Mouse (Mus musculus): Measurements from ENCODE around the gene Aire.

Gene Aire

DNA sequence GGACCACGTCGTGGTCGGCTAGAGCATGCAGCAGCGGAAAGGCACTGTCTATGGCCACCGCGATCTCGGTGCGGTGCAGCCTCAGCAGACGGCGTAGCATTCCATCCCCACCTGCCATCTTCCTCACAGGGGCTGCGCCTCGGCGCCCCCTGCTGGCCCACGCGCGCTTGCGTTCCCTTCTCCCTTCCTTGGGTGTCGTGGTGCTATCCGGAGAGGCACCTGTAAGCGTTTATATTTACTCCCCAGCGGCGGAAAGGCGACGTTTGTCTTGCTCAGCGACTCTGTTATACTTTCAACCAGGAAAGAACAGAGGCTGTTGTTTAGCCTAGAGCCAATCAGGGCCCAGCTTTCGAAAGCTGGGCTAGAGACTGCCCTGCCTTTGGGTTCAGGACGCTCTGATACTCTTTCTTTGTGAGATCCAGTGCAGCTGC lies at the start of gene Aire:
TSS of gene Aire (minus strand) at position 205 of the 431 bp plus-strand sequence.
- CTCF ChIA-PET: interaction anchor here (0.8 kb wide), 1 partner anchor 46 kb away, joined by 5 read pairs; no protein-coding TSS in a partner anchor

DNA sequence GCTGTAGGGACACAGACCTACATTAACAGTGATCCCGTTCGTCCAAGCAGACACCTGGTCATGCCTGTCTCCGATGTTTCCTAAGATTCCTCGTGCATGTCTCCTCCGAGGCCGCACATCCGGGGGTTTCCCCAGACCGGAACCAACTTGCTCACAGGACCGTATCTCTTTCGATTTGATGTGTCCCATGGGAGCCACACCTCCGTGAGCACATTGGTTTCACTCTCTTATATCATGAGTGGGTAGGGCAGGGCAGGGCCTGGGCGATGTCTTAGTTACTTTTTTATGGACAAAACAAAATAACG lies 49.3 kb upstream of the Aire start:
- CTCF ChIA-PET: interaction anchor here (0.5 to 1.2 kb wide), 3 partner anchors 16 to 370 kb away, joined by 3 to 5 read pairs (median 3); no protein-coding TSS in a partner anchor

DNA sequence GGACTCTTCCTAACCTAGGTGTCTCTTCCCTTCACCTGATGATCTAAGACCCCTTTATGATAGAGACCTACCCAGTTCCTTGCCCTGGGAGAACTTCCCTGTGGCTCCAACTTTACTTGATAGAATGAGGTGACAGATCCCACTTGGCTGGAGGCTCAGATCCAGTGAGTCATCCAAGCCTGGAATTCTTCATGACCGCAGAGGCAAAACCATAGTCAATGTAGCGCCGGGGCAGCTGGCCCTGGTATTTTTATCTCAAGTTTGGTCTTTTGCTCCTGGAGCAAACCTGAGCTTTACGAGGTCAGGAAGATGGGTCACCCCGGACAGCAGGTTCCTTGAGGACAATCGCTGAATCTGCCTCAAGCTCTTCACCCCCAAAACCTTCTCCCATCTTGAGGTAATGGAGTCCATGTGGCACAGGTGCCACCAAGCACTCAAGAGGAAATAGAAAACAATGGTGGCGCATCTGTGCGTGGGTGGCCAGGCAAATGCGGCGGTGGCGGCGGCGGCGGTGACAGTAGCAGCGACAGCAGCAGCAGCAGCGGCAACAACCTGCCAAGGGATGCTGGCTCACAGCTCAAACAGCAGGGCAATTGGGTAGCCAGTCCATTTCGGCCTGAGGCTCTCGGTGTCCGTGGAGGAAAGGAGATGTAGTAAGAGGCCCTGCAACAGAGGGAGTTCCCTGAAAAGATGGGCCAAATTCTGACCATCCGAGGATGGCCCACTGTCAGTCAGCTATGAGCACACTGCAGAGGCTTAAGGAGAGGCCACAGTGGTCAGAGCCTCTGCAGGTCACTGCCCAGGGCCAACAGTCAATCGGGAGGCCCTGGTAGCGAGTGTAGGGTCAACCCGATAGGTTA lies 48.7 kb upstream of the Aire start:
- CTCF ChIA-PET: interaction anchor here (0.5 to 1.2 kb wide), 2 partner anchors 16 to 56 kb away, joined by 3 to 5 read pairs; no protein-coding TSS in a partner anchor

DNA sequence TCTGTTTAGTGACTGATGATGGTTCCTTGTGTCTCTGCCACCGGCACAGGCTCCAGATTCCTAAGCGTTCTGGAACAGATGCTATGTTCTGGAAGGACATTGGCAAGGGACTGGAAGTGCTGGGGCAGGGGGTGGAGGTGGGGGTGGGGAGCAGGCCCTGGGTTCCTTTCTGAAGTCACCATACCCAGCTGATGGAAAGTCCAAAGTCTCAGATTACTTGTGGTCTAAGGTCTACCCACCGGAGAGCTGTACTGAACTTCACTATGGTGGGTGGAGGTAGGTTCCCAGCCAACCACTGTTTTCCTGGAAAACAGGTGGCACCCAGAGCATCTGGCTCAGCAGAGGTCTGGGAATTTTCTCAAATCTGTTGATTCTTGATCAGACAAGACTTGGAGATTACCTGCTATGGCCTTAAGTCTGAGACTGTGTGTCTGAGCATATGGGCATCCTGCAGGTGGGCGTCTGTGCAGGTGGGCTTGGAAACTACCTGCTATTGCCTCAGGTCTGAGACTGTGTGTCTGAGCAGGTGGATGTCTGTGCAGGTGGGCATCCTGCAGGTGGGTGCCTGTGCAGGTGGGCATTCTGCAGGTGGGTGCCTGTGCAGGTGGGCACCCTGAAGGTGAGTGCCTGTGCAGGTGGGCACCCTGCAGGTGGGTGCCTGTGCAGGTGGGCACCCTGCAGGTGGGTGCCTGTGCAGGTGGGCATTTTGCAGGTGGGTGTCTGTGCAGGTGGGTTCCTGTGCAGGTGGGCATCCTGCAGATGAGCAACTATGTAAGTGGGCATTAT lies 47.5 kb upstream of the Aire start:
- CTCF ChIA-PET: no interaction called here

DNA sequence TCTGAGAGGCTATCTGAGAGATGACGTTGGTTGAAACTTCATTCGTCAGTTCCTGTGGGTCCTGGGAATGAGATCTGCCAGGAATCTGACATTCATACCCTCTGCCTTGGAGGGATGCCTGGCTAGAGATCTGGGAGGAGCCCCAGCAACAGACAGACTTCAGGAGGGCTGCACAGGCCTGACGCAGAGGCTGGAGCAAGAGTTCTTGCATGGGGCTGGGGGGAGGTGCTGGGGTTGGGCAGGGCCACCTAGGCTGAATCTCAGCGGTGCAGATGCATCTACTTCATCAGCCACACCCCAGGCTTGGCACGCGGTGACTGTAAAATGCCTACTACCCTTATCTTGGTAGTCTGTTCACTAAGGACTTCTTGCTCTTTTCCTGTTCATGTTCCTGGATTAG lies 46.8 kb upstream of the Aire start:
- CTCF ChIA-PET: no interaction called here

DNA sequence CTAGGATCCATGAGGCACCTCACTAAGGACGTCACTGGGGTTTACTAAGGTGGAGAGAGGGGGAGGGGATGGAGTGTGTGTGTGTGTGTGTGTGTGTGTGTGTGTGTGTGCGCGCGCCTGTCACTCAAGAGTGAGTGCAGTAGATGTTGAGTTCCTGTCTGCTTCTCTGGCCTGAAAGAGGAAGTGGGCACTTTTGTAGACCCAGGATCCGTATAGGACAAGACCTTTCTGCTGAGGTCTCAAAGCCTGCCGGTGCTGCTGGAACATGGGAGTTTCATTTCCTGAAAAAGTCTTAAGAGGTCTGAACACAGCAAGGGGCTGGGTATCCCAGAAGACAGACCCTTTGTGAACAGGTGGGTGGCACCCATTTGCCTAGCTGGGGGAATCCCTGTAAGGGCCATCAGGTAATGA lies 43.7 kb upstream of the Aire start:
- CTCF ChIA-PET: interaction anchor here (0.6 to 1.3 kb wide), 3 partner anchors 13 to 72 kb away, joined by 3 to 4 read pairs (median 3); no protein-coding TSS in a partner anchor

DNA sequence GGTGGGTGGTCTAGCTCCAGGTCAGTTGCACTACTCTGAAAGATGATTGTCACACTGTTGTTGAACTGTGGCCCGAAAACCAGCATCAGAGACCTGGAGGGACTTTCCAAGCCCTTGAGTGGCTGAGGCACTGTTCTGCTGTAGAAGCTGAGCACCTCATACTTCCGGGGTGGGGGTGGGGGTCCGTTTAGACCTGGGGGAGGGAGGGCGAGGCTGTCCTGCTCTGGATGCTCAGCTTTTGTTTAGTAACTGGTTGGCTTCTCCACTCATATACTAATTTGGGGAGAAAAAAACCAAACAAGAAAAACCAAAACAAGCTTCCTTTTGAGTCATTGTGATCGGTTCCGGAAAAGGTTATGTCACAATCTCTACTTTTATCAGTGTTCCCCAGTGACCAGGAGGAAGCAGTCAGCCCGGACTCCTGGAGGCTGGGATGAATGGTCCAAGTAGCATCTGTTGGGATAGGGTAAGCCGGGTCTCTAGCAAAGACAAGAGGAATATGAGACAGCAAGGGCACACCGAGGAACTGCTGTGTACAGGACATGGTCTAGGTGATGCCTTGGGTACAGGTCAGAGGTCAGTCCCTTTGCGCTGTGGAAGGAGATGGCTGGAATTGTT lies 43.1 kb upstream of the Aire start:
- CTCF ChIA-PET: interaction anchor here (0.9 to 1.3 kb wide), 2 partner anchors 12 to 73 kb away, joined by 3 read pairs; no protein-coding TSS in a partner anchor

DNA sequence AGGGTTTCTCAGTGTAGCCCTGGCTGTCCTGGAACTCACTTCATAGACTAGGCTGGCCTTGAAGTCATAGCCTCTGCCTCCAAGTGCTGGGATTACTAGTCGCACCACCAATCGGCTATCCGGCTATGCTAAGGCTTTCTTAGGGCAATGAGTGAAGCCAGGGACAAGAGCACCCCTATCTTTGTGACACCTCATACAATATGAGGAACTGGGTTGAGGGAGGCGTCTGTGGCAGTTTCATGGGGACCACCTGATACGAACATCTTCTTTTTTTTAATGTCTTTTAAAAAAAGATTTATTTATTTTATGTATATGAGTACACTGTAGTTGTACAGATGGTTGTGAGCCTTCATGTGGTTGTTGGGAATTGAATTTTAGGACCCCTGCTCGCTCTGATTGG lies 42.3 kb upstream of the Aire start:
- CTCF ChIA-PET: interaction anchor here (1.3 kb wide), 1 partner anchor 74 kb away, joined by 3 read pairs; no protein-coding TSS in a partner anchor

DNA sequence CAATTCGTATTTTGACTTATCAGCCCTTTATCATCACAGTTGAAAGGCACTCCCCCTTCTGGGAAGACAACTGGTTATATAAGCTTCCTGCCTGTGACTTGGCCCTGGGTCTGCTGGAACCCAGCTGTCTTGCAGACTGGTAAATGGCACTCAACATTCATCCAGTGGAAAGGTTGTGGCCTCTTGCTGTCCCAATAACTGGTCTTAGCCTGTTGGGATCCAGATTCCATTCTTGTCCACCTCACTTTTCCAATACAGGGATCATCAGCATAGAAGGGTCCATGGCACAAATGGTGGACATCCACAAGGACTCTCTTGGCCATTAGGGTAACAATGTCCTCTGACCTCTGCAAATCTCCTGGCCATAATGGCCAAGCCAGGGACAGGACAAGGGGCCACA lies 40.7 kb upstream of the Aire start:
- CTCF ChIA-PET: interaction anchor here (0.9 to 1.2 kb wide), 2 partner anchors 65 to 83 kb away, joined by 3 to 10 read pairs; no protein-coding TSS in a partner anchor

DNA sequence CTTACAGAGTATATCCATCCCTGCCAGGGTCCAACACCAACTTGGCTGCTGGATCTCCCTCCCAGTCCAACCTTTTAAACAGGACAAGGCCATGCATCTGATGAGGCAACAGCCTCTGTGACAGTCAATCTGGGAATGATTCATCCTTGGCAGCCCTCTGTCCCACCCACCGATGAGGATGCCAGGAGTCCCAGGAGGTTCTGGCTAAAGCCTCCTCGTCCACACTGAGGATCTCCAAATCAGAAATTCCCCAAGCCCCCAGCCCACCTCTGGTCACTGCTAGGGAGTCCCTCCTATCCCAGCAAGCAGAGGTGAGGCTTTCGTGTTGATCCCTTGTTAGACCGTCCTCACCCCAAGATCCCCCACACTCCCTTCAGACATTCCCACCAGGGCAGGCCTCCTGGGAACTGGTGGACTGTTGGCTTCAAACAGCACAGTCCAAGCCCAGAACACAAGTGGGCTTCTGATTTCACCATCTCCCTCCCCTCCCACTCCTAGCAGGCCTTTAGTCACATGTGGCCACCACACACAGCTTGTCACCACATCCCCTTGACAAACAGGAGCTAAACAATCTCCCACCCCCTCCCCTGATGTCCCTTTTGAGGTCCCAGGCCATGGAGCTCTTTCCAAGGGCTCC lies 36.7 kb upstream of the Aire start:
- CTCF ChIA-PET: no interaction called here

DNA sequence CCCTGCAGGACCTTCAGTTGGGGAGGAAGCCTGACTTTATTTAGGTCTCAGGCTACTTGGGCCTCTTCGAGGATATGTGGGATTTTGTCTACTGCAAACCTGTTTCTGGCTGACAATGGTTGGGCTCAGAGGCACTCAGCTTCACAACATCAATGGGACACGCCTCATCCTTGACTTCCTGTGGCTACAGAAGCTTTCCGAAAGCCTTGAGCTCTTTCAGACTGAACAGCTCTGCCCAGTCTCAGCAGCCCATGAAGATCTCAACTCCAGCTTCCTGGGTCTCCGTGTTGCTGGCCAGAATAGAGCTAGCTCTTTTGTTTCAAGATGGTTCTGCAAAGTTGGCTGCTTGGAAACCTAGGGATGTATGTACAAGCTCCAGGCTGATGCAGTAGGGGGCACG lies 34.9 kb upstream of the Aire start:
- CTCF ChIA-PET: no interaction called here

DNA sequence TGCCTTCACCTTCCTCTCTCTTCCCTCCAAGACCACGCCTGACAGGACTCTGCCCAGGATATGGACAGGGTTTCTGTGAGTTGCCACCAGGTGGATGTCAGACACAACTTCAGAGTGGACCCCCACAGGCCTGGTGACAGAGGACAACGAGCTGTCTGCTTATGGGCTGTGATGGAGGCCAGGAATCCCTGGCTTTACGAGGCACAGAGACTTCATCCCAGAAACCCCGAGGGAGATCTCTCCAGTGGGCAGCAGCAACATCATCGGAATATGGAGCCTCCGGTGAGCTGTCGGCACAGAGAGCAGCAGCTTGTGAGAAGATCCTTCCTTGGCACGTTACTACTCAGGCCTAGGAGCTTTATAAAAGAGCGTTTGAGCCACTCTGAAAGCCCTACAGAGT lies 34.5 kb upstream of the Aire start:
- CTCF ChIA-PET: no interaction called here

DNA sequence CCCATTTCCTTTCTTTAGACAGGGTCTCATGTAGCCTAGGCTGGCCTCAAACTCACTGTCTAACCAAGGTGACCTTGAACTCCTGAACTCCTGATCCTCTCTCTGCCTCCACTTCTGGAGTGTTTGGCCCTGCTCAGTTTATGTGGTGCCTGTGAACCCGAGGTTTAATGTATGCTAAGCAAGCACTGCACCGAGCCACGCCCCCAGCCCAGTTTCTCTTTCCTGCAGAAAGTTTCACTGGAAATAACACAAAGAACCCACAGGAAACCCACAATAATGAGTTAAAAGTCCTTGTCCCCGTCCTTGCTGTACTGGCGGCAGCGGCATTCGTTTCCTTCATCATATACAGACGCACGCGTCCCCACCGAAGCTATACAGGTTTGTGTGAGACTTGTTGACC lies 31.6 kb upstream of the Aire start:
- CTCF ChIA-PET: interaction anchor here (0.6 to 1.3 kb wide), 2 partner anchors 12 to 14 kb away, joined by 3 to 5 read pairs; no protein-coding TSS in a partner anchor

DNA sequence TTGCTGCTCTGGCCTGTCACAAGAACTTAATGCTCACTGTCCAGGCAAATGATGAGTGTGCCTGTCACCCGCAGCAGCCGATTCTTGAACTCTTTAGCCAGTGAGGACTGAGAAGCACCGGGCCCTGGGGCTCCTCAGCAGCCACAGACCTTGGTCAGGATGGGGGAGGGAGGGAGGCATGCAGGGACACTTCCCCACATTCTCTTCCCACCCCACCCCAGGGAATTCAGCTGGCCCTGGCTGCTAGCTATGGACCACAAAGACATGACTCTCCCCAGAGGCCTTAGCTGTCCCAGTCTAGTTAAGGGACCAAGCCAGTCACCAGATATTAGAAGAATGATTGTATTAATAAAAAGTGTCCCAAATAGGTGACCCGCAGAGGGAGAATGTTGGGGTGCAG lies 30.7 kb upstream of the Aire start:
- CTCF ChIA-PET: interaction anchor here (1.3 kb wide), 1 partner anchor 12 kb away, joined by 3 read pairs; no protein-coding TSS in a partner anchor

DNA sequence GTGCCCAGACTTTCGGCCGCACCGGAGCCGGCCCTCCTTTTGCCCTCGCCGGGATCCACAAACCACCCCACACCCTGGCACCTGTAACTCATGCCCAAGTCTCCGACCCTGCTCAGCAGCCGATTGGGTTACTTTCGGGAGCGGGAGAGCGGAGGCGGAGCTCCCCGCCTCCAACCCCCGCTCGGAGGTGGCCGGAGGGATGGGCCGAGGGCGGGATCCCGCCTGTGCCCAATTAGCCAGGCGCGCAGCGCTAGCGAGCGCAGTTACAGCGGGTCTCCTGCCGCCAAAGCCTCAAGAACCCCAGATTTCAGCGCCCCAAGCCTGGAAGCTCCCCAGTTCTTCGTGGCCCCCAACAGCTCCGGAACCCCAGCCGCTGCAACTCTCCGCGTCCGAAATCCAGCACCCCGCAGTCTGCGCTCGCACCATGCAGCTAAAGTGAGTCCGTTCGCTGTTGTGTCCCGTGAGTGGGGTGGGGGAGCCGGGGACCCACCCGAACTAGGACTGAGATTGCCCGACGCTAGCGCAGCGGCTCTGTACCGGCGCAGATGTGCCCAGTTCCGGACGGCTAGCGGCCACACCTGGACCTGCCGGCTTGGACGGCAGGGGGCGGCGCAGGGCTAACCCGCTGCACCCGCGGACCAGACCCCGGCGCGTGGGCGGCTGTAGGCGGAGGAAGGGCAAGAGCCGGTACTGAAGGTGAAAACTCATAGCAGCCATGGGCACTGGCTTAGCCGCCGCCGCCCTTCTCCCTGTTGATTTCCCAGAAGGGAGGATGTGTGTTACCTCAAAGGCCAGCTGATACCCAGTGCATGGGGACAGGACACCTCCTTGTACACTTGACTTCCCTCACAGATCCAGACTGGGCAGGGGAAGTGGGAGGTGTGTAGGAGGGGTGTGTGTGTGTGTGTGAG lies 25.9 kb upstream of the Aire start, which contains the start of gene Icosl:
TSS of gene Icosl (plus strand) at position 202 of the 911 bp plus-strand sequence.
- CTCF ChIA-PET: interaction anchor here (1.1 kb wide), 1 partner anchor 92 kb away, joined by 4 read pairs; no protein-coding TSS in a partner anchor

DNA sequence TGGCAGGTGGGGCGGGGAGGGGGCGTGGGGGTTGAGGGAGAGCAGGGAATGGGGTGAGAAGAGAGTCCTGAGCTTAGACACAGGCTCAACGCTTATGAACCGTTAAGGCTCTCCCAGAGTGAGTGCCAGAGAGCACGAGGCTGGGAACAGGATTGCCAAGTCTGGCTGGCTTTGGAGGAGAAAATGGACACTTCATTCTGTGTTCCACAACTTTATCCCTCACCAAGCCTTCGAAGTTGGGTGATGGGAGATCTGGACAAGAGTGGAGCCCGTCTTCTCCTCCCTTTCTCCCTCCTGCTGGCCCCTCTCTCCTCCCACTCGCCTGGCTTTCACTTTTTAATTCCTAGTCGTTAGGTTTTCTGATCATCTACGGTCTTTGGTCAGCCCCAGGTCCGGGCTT lies 25.1 kb upstream of the Aire start:
- CTCF ChIA-PET: interaction anchor here (1.1 kb wide), 1 partner anchor 92 kb away, joined by 4 read pairs; no protein-coding TSS in a partner anchor

DNA sequence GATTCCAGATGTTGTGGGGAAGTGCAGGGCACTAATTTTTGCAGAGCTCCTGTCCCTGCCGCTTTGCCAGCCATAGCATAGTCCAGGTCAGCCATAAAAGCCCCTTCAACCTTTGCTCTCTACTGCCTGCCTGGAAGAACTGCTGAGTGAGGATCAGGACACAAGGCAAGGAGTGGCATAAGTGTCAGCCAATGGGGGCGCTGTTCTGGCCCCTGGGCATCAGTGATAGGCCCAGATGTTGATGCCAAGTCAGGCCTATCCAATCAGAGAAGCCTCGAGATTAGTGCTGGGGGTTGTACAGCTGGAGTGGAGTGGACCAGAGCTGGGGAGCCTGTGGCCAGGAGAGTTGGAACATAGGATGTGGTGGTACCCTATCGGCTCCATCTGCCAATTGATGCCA lies 23.8 kb upstream of the Aire start:
- CTCF ChIA-PET: no interaction called here

DNA sequence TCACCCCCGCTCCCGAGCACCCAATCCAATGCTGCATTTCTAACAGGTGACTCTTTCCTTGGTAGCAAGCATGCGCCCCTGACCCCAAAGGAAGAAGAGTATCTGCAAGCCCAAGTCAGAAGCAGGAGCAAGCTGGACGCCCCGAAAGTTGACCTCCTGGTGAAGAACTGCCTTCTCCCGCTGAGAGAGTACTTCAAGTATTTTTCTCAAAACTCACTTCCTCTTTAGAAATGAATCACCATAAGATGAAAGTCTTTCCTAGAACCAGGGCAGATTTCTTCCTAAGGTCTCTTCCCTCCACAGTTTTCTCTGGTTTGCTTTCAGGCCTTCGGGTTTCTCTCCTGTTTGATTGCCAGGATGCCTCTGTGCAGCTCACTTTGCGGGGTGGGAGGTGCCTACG lies 19.7 kb upstream of the Aire start:
- CTCF ChIA-PET: interaction anchor here (0.7 kb wide), 1 partner anchor 174 kb away, joined by 4 read pairs; no protein-coding TSS in a partner anchor

DNA sequence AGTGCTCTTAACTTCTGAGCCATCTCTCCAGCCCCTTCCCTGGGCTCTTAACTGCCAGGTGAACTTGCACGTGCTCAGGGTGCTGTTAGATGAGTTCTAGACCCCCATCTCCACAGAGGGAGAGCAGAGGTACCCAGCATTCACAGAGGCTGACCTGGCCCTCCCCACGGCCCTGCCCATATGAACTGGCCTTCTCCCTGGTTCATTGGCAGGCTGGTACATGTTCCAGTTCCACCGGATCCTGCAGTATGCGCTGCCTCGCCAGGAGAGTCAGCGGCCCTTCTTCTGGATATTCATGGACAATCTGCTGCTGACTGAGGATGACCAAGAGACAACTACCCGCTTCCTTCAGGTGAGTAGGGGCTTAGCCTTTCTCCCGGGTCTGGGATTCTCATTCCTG lies 13.6 kb upstream of the Aire start:
- CTCF ChIA-PET: no interaction called here
